Mouse (Mus musculus): Measurements from ENCODE around the gene Mxi1. TPM values are rescaled to one million over a fixed set of nuclear protein-coding genes. Genes with fewer than 3 reads are reported as not detected.
A peak's percentile ranks its signal among the peaks of the same experiment; 100 is the strongest.

Mxi1 gene
- polyA plus RNA-seq, 1 experiment, result 10.5 TPM

DNA sequence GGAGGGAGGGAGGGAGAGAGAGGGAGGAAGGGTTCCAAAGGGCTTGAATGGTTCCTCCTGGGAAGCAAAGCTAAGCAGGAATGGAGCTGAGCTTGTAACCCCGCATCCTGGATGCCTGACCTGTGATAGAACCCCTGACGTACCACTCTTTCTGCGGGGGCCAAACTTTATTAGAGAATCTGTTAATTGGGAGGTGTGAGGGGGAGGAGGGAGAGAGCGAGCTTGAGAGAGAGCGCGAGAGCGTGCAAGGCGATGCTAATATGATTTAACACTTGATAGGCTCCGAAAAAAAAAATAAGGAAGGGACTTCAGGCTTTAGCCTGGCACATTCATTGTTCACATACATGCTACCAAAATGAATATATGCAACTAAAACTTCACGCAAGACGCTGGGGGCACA, 3.6 kb upstream of the Mxi1 start:
- H3ac ChIP-seq (ENCODE audit: control insufficient read depth, insufficient read length, low read depth), result no peak overlapping the region
- no peaks in the 10 kb centered on the region for H3K79me3 ChIP-seq (ENCODE audit: low read depth)
- no peak overlapping the region for H3K4me3 ChIP-seq (ENCODE audit: insufficient read depth, poor library complexity, severe bottlenecking)
- H3K36me3 ChIP-seq (ENCODE audit: control insufficient read depth, insufficient read depth), result no peaks in the 10 kb centered on the region
- TF ChIP-seq CTCF (IDR thresholded peaks at IDR 0.05; ENCODE audit: control insufficient read depth, insufficient read depth, insufficient read length) (no peak), MYOD1 (IDR thresholded peaks at IDR 0.05; ENCODE audit: control insufficient read depth, insufficient read length, low read depth) (no peak), MAX (IDR thresholded peaks at IDR 0.05) (no peak)
- no peaks in the 10 kb centered on the region for H3K79me2 ChIP-seq (ENCODE audit: control insufficient read depth, insufficient read depth)
- H3K27me3 ChIP-seq (ENCODE audit: control insufficient read depth, insufficient read depth, insufficient read length), result no peaks in the 10 kb centered on the region

GRCm38 (mm10) chr19:53307219-53307618, 3.1 kb upstream of the Mxi1 start:
- H3K79me3 ChIP-seq (ENCODE audit: low read depth), result no peaks in the 10 kb centered on the region
- H3K4me3 ChIP-seq (ENCODE audit: insufficient read depth, poor library complexity, severe bottlenecking), result no peak overlapping the region
- TF ChIP-seq USF1 (IDR thresholded peaks at IDR 0.05; ENCODE audit: low read depth) (no peak), CEBPB (IDR thresholded peaks at IDR 0.05; ENCODE audit: low read depth) (no peak), MAX (IDR thresholded peaks at IDR 0.05) (no peak)
- H3K79me2 ChIP-seq (ENCODE audit: control insufficient read depth, insufficient read depth), result no peaks in the 10 kb centered on the region
- H3K27me3 ChIP-seq (ENCODE audit: control insufficient read depth, insufficient read depth, insufficient read length), result no peaks in the 10 kb centered on the region
- H3ac ChIP-seq (ENCODE audit: control insufficient read depth, insufficient read length, low read depth), result no peak overlapping the region
- no peaks in the 10 kb centered on the region for H3K36me3 ChIP-seq (ENCODE audit: control insufficient read depth, insufficient read depth)

DNA sequence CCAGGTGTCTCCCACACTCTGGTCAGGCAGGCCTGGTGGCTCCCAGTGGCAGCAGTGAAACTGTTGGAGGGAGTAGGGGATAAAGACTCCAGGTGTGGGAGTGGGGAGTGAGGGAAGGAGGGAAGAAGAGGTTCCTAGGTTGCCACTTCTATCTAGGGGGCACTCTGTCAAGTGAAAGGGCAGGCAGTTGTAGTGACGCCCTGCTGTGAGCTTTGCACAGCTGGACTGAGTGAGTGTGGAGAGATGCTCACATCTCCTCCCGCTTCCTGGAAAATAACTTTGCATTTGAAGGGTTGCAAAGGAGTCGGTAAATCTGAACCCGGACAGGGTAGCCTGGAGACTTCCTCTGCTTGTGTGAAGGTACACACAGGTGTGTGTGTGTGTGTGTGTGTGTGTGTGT, 687 bp upstream of the Mxi1 start:
- Histone ChIP-seq H3K27me3 (ENCODE audit: control insufficient read depth, insufficient read depth, insufficient read length) (no peaks in the 10 kb centered on the region), H3K4me3 (ENCODE audit: insufficient read depth, poor library complexity, severe bottlenecking) (no peak overlapping the region), H3K36me3 (ENCODE audit: control insufficient read depth, insufficient read depth) (no peaks in the 10 kb centered on the region), H3ac (ENCODE audit: control insufficient read depth, insufficient read length, low read depth) (no peak overlapping the region), H3K79me2 (ENCODE audit: control insufficient read depth, insufficient read depth) (no peaks in the 10 kb centered on the region), H3K79me3 (ENCODE audit: low read depth) (no peaks in the 10 kb centered on the region)
- TF ChIP-seq MAX (IDR thresholded peaks at IDR 0.05) (no peak), MYOG (IDR thresholded peaks at IDR 0.05; ENCODE audit: control insufficient read depth, extremely low read depth, insufficient read length) (no peak), CTCF (IDR thresholded peaks at IDR 0.05; ENCODE audit: control insufficient read depth, insufficient read depth, insufficient read length) (no peak)

DNA sequence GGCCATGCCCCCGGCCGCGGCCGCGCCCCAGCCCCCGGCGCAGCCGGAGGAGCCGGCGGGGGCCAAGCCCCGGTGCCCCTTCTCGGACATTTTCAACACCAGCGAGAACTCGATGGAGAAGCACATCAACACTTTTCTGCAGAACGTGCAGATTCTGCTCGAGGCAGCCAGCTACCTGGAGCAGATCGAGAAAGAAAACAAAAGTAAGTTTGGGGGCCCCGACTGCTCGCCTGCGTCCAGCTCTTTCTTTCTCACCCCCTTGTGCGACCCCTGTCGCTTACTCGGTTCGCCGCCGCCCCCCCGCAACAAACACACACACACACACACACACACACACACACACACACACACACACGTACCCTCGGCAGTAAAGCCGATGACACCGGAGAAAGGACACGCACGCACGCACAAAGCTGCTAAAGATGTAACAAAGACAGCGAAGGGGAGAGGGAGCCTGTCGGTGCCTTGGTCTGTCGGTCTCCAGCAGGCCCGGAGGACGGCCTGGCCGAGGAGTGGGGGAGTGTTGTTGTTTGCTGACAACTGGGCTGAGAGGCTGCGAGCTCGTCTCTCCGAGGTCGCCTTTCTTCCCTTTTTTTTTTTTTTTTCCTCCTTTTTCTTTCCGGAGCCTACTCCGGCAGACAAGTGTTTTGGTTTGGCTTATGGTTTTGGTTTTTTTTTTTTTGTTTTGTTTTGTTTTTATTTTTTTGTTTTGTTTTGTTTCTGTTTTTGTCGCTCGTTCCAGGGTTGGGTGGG, 629 bp downstream of the Mxi1 start:
- no peaks in the 10 kb centered on the region for H3K27me3 ChIP-seq (ENCODE audit: control insufficient read depth, insufficient read depth, insufficient read length)
- peaks cover 3% of the 10 kb centered on the region for H3K79me3 ChIP-seq (ENCODE audit: low read depth)
- peak overlapping the region; percentile 57 for H3K4me3 ChIP-seq (ENCODE audit: insufficient read depth, poor library complexity, severe bottlenecking)
- no peaks in the 10 kb centered on the region for H3K36me3 ChIP-seq (ENCODE audit: control insufficient read depth, insufficient read depth)
- TF ChIP-seq CTCF (IDR thresholded peaks at IDR 0.05; ENCODE audit: control insufficient read depth, insufficient read depth, insufficient read length) (no peak), FOSL1 (IDR thresholded peaks at IDR 0.05; ENCODE audit: insufficient read depth, low read length, poor library complexity, severe bottlenecking) (no peak), MYOG (IDR thresholded peaks at IDR 0.05; ENCODE audit: control insufficient read depth, extremely low read depth, insufficient read length) (no peak), MYOD1 (IDR thresholded peaks at IDR 0.05; ENCODE audit: control insufficient read depth, insufficient read length, low read depth) (no peak), CEBPB (IDR thresholded peaks at IDR 0.05; ENCODE audit: low read depth) (no peak), MAX (IDR thresholded peaks at IDR 0.05) (no peak), USF1 (IDR thresholded peaks at IDR 0.05; ENCODE audit: low read depth) (no peak)
- no peaks in the 10 kb centered on the region for H3K79me2 ChIP-seq (ENCODE audit: control insufficient read depth, insufficient read depth)
- H3ac ChIP-seq (ENCODE audit: control insufficient read depth, insufficient read length, low read depth), result peak overlapping the region; percentile 97

DNA sequence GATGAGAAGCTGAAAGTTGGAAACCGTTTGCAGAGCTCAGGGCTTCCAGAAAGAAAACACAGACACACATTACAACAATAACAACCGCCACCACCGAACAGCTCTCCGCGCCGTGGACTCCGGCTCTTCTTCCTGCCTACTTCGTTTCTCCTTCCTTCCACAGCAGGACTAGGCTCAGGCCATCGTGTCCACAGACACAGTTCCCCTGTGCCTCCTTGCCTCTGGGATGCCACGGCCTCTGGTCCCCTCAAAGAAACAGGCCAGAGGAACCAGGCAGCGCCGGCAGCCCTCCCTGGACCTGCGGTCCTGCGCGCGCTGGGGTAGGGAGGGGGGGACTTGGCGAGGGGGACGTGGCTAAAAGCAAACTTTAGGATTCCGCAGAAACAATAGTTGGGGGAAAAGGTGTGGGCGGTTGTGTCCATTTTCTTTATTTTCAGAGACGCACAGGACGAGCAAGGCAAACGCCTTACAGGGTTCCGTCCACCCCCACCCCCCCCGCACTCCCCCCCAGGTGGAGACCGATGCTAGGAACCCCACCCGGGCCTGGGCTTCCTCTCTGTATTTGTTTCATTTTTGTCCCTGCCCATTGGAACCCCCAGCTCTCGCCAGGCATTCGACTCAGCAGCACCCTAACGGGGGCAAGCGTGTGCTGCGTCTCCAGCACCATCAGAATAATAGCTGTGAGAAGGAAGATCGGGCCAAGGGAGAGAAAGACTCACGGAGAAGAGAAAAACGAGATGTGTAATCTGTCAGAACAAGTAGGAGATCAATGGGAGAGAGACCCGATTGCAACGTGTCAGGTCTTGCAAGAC, 1.4 kb downstream of the Mxi1 start:
- peak overlapping the region; percentile 57 for H3K4me3 ChIP-seq (ENCODE audit: insufficient read depth, poor library complexity, severe bottlenecking)
- no peaks in the 10 kb centered on the region for H3K79me2 ChIP-seq (ENCODE audit: control insufficient read depth, insufficient read depth)
- H3ac ChIP-seq (ENCODE audit: control insufficient read depth, insufficient read length, low read depth), result peak overlapping the region; percentile 97
- H3K27me3 ChIP-seq (ENCODE audit: control insufficient read depth, insufficient read depth, insufficient read length), result no peaks in the 10 kb centered on the region
- TF ChIP-seq CEBPB (IDR thresholded peaks at IDR 0.05; ENCODE audit: low read depth) (no peak), MAX (IDR thresholded peaks at IDR 0.05) (no peak), MYOD1 (IDR thresholded peaks at IDR 0.05; ENCODE audit: control insufficient read depth, insufficient read length, low read depth) (no peak), FOSL1 (IDR thresholded peaks at IDR 0.05; ENCODE audit: insufficient read depth, low read length, poor library complexity, severe bottlenecking) (no peak), MYOG (IDR thresholded peaks at IDR 0.05; ENCODE audit: control insufficient read depth, extremely low read depth, insufficient read length) (no peak), USF1 (IDR thresholded peaks at IDR 0.05; ENCODE audit: low read depth) (no peak), CTCF (IDR thresholded peaks at IDR 0.05; ENCODE audit: control insufficient read depth, insufficient read depth, insufficient read length) (no peak)
- peaks cover 3% of the 10 kb centered on the region for H3K79me3 ChIP-seq (ENCODE audit: low read depth)
- no peaks in the 10 kb centered on the region for H3K36me3 ChIP-seq (ENCODE audit: control insufficient read depth, insufficient read depth)

GRCm38 (mm10) chr19:53312336-53312871, 2.1 kb downstream of the Mxi1 start:
- no peaks in the 10 kb centered on the region for H3K27me3 ChIP-seq (ENCODE audit: control insufficient read depth, insufficient read depth, insufficient read length)
- H3K79me2 ChIP-seq (ENCODE audit: control insufficient read depth, insufficient read depth), result no peaks in the 10 kb centered on the region
- peaks cover 3% of the 10 kb centered on the region for H3K79me3 ChIP-seq (ENCODE audit: low read depth)
- peak overlapping the region; percentile 57 for H3K4me3 ChIP-seq (ENCODE audit: insufficient read depth, poor library complexity, severe bottlenecking)
- H3K36me3 ChIP-seq (ENCODE audit: control insufficient read depth, insufficient read depth), result no peaks in the 10 kb centered on the region
- TF ChIP-seq USF1 (IDR thresholded peaks at IDR 0.05; ENCODE audit: low read depth) (no peak), MAX (IDR thresholded peaks at IDR 0.05) (no peak), MYOG (IDR thresholded peaks at IDR 0.05; ENCODE audit: control insufficient read depth, extremely low read depth, insufficient read length) (no peak), MYOD1 (IDR thresholded peaks at IDR 0.05; ENCODE audit: control insufficient read depth, insufficient read length, low read depth) (no peak), FOSL1 (IDR thresholded peaks at IDR 0.05; ENCODE audit: insufficient read depth, low read length, poor library complexity, severe bottlenecking) (no peak), CEBPB (IDR thresholded peaks at IDR 0.05; ENCODE audit: low read depth) (no peak), CTCF (IDR thresholded peaks at IDR 0.05; ENCODE audit: control insufficient read depth, insufficient read depth, insufficient read length) (no peak)
- H3ac ChIP-seq (ENCODE audit: control insufficient read depth, insufficient read length, low read depth), result peak overlapping the region; percentile 70
